In genomic region chr2:3745910-3746606, GRCm38 (mm10) we compare ENCODE assay signal across 12 mouse cellular contexts.
A peak's percentile ranks its signal among the peaks of the same experiment; 100 is the strongest.
DNase-seq lines count a peak whose midpoint lies in the region; ATAC-seq and TF ChIP-seq lines count a peak whose summit lies in the region.
"Had no signal": no experiment of that assay in that cellular context is flagged by ENCODE, and none has a peak within 500 bp of the region (broad histone marks: within the 10 kb centered on the region; RNA-seq: fewer than 3 reads in every experiment).

No protein-coding gene starts in this region.

- H3K36me3 ChIP-seq in midbrain, embryonic 12.5 days: no peaks in the 10 kb centered on the region
- no peaks in the 10 kb centered on the region for H3K36me3 ChIP-seq in midbrain, embryonic 16.5 days (ENCODE audit: control insufficient read depth, insufficient read depth, low read length)
- peaks cover 3% of the 10 kb centered on the region; the same call in 1 of the 2 replicates for H3K36me3 ChIP-seq in heart, embryonic 13.5 days
- H3K36me3 ChIP-seq in stomach, embryonic 16.5 days (ENCODE audit: control insufficient read depth, insufficient read depth, low read length): peaks cover 5% of the 10 kb centered on the region; the same call in 1 of the 2 replicates
- H3K36me3 ChIP-seq: liver, embryonic 13.5 days had no signal

- DNase-seq in heart, adult 18-20 months: peak; percentile 18 to 30
- no peak for DNase-seq in heart, postnatal 14 days
- DNase-seq in left cerebral cortex, adult 9 months (ENCODE audit: low spot score in 2 of 2): no peak
- DNase-seq in layer of hippocampus, adult 2 months (ENCODE audit: low spot score in 2 of 2): no peak
- DNase-seq: liver, embryonic 13.5 days; thymus, postnatal 14 days had no signal

- no peaks in the 10 kb centered on the region for H3K9me3 ChIP-seq in midbrain, embryonic 12.5 days
- H3K9me3 ChIP-seq in midbrain, embryonic 16.5 days (replicated peaks; ENCODE audit: control insufficient read depth, low read length, poor library complexity, severe bottlenecking): no peaks in the 10 kb centered on the region
- no peaks in the 10 kb centered on the region for H3K9me3 ChIP-seq in heart, embryonic 13.5 days
- H3K9me3 ChIP-seq in stomach, embryonic 16.5 days (replicated peaks; ENCODE audit: control insufficient read depth, low read length): no peaks in the 10 kb centered on the region
- H3K9me3 ChIP-seq: liver, embryonic 13.5 days had no signal

- intact Hi-C loops in heart, postnatal 14 days (cut with DNase I): no loop called here

- no peak overlapping the region for H3K9ac ChIP-seq in midbrain, embryonic 12.5 days (replicated peaks)
- no peak overlapping the region for H3K9ac ChIP-seq in midbrain, embryonic 16.5 days (ENCODE audit: low read depth, low read length)
- H3K9ac ChIP-seq in heart, embryonic 13.5 days: peak overlapping the region; percentile 2; the same call in 1 of the 2 replicates
- H3K9ac ChIP-seq in stomach, embryonic 16.5 days (ENCODE audit: low read length): no peak overlapping the region
- H3K9ac ChIP-seq: liver, embryonic 13.5 days had no signal

- H3K27ac ChIP-seq in midbrain, embryonic 12.5 days (replicated peaks): 0 out of 2 replicates have a peak overlapping the region, but pooled peaks have one; percentile 15
- no peak overlapping the region for H3K27ac ChIP-seq in midbrain, embryonic 16.5 days (ENCODE audit: low read length)
- peak overlapping the region; percentile 48 for H3K27ac ChIP-seq in heart, embryonic 13.5 days (replicated peaks)
- peak overlapping the region; percentile 12 for H3K27ac ChIP-seq in stomach, embryonic 16.5 days (ENCODE audit: low read length)
- H3K27ac ChIP-seq in layer of hippocampus, adult 2 months: no peak overlapping the region
- H3K27ac ChIP-seq: left cerebral cortex, adult 2 months; liver, embryonic 13.5 days had no signal

- no peak overlapping the region for H3K4me2 ChIP-seq in midbrain, embryonic 12.5 days (replicated peaks)
- H3K4me2 ChIP-seq in midbrain, embryonic 16.5 days (ENCODE audit: low read length): no peak overlapping the region
- peak overlapping the region; percentile 2 for H3K4me2 ChIP-seq in heart, embryonic 13.5 days
- no peak overlapping the region for H3K4me2 ChIP-seq in stomach, embryonic 16.5 days (ENCODE audit: low read depth, low read length)
- H3K4me2 ChIP-seq: liver, embryonic 13.5 days had no signal

- peaks cover 11% of the 10 kb centered on the region for H3K4me1 ChIP-seq in midbrain, embryonic 12.5 days
- peaks cover 11% of the 10 kb centered on the region for H3K4me1 ChIP-seq in midbrain, embryonic 16.5 days (ENCODE audit: control insufficient read depth, insufficient read depth, low read length)
- peaks cover 67% of the 10 kb centered on the region for H3K4me1 ChIP-seq in heart, embryonic 13.5 days
- peaks cover 28% of the 10 kb centered on the region for H3K4me1 ChIP-seq in stomach, embryonic 16.5 days (ENCODE audit: control insufficient read depth, insufficient read depth, low read length)

- no peak overlapping the region for H3K4me3 ChIP-seq in midbrain, embryonic 12.5 days
- H3K4me3 ChIP-seq in midbrain, embryonic 16.5 days (ENCODE audit: low read depth, low read length): no peak overlapping the region
- no peak overlapping the region for H3K4me3 ChIP-seq in heart, embryonic 13.5 days
- H3K4me3 ChIP-seq in stomach, embryonic 16.5 days (replicated peaks; ENCODE audit: low read length): no peak overlapping the region
- no peak overlapping the region for H3K4me3 ChIP-seq in layer of hippocampus, adult 2 months
- H3K4me3 ChIP-seq: left cerebral cortex, adult 2 months; liver, embryonic 13.5 days had no signal

- 89% methylated on average over 13 of the region's 13 CpGs for WGBS in midbrain, embryonic 12.5 days
- 82% methylated on average over 13 of the region's 13 CpGs for WGBS in midbrain, embryonic 16.5 days
- 37% methylated on average over 13 of the region's 13 CpGs for WGBS in heart, embryonic 13.5 days
- 78% methylated on average over 13 of the region's 13 CpGs for WGBS in stomach, embryonic 16.5 days

- no peaks in the 10 kb centered on the region for H3K27me3 ChIP-seq in midbrain, embryonic 12.5 days
- no peaks in the 10 kb centered on the region for H3K27me3 ChIP-seq in midbrain, embryonic 16.5 days (ENCODE audit: control insufficient read depth, insufficient read depth, low read depth, low read length)
- no peaks in the 10 kb centered on the region for H3K27me3 ChIP-seq in heart, embryonic 13.5 days (replicated peaks)
- no peaks in the 10 kb centered on the region for H3K27me3 ChIP-seq in stomach, embryonic 16.5 days (ENCODE audit: control insufficient read depth, insufficient read depth, low read length)
- H3K27me3 ChIP-seq: liver, embryonic 13.5 days had no signal

- TF ChIP-seq CTCF in layer of hippocampus, adult 2 months (conservative IDR thresholded peaks at IDR 0.05): no peak

- ATAC-seq in midbrain, embryonic 12.5 days (ENCODE audit: low FRiP score, low read depth): no peak
- no peak for ATAC-seq in midbrain, embryonic 16.5 days
- peak; percentile 40; the same call in 1 of the 2 replicates for ATAC-seq in heart, embryonic 13.5 days (ENCODE audit: extremely low read depth, insufficient number of reproducible peaks, low FRiP score, low TSS enrichment)
- no peak for ATAC-seq in stomach, embryonic 16.5 days (ENCODE audit: insufficient read depth, low FRiP score)
- ATAC-seq: activated CD4-positive, CD25-positive, alpha-beta regulatory T cell, adult 4 months had no signal

Comparison
In these comparisons a context has a peak if more than half of its experiments do, and no peak if none do; other contexts are left out.
1. DNase-seq: peak in heart, adult 18-20 months (2 of 2); none in heart, postnatal 14 days (0 of 2), left cerebral cortex, adult 9 months (0 of 2) and layer of hippocampus, adult 2 months (0 of 2).
2. H3K27ac ChIP-seq: peak in midbrain, embryonic 12.5 days (single experiment), heart, embryonic 13.5 days (single experiment) and stomach, embryonic 16.5 days (single experiment); none in midbrain, embryonic 16.5 days (single experiment) and layer of hippocampus, adult 2 months (single experiment).